Mouse (Mus musculus) limb, embryonic 10.5 days (tissue): ENCODE data around the gene Ptges2. TPM values are rescaled to one million over a fixed set of nuclear protein-coding genes. Genes with fewer than 3 reads are reported as not detected.

Source experiments
- DNase-seq: peaks from one replicate; pipeline ENCODE4 v3.0.0-alpha.2; 2017; ENCODE audit warnings: low spot score
- H3K27ac ChIP-seq: fragments of 300-500 bp; sonication (generic); 2 replicates; pipeline ENCODE4 v1.5.1; 2016; ENCODE audit warnings: mild to moderate bottlenecking
- H3K27me3 ChIP-seq: fragments of 300-500 bp; sonication (generic); 2 replicates; pipeline ENCODE4 v1.6.1; 2016; ENCODE audit warnings: low read depth, mild to moderate bottlenecking; ENCODE audit not compliant: poor library complexity, severe bottlenecking
- H3K36me3 ChIP-seq: fragments of 300-500 bp; sonication (generic); 2 replicates; pipeline ENCODE4 v1.6.1; 2016; ENCODE audit warnings: mild to moderate bottlenecking, moderate library complexity
- H3K4me1 ChIP-seq: fragments of 300-500 bp; sonication (generic); 2 replicates; pipeline ENCODE4 v1.6.1; 2016
- H3K4me3 ChIP-seq: fragments of 300-500 bp; sonication (generic); 2 replicates; pipeline ENCODE4 v1.5.1; 2016; ENCODE audit warnings: mild to moderate bottlenecking, moderate library complexity
- H3K9me3 ChIP-seq: fragments of 300-500 bp; sonication (generic); replicated peaks from 2 replicates; pipeline ENCODE4 v1.6.1; 2016; ENCODE audit warnings: mild to moderate bottlenecking
- WGBS: fragments of 180-500 bp; shearing (Covaris S2); methylation state at CpG from one replicate; pipeline ENCODE4 v1.1.7; 2016; 5-methylcytosine and 5-hydroxymethylcytosine counted together
- polyA plus RNA-seq: library from polyadenylated mRNA; unstranded; fragments of >200 nt; fragmentation: Nextera tagmentation; extraction: Ambion mirVana; gene quantifications from 2 replicates; pipeline ENCODE4 v1.2.1, GENCODE M21; 2016

Ptges2 gene
- polyA plus RNA-seq, 1 experiment from 2014 or later: 37.0 TPM

- WGBS: 89% methylated on average over 5 of the region's 5 CpGs
These were observed 58.1 kb downstream of the Ptges2 start for GRCm38 (mm10) chr2:32453641-32454303.

GRCm38 (mm10) chr2:32454633-32455032, 58.9 kb downstream of the Ptges2 start:
- no peaks in the 10 kb centered on the region for H3K27me3 ChIP-seq
- peaks cover 40% of the 10 kb centered on the region for H3K4me1 ChIP-seq
- H3K9me3 ChIP-seq: no peaks in the 10 kb centered on the region
- H3K4me3 ChIP-seq: no peak overlapping the region
- peak overlapping the region; percentile 20; the same call in 1 of the 2 replicates for H3K27ac ChIP-seq
- WGBS: 77% methylated on average over 10 of the region's 10 CpGs
- peaks cover 25% of the 10 kb centered on the region for H3K36me3 ChIP-seq
- no peak for DNase-seq

More at GRCm38 (mm10) chr2:32453641-32454303, 58.1 kb downstream of the Ptges2 start:
- Histone ChIP-seq H3K27me3 (no peaks in the 10 kb centered on the region), H3K9me3 (no peaks in the 10 kb centered on the region), H3K4me1 (peaks cover 40% of the 10 kb centered on the region), H3K4me3 (no peak overlapping the region), H3K36me3 (peaks cover 25% of the 10 kb centered on the region), H3K27ac (no peak overlapping the region)
- no peak for DNase-seq

GRCm38 (mm10) chr2:32455101-32455500, 59.4 kb downstream of the Ptges2 start:
- no peak overlapping the region for H3K4me3 ChIP-seq
- peaks cover 38% of the 10 kb centered on the region for H3K4me1 ChIP-seq
- peaks cover 22% of the 10 kb centered on the region for H3K36me3 ChIP-seq
- H3K27ac ChIP-seq: 0 out of 2 replicates have a peak overlapping the region, but pooled peaks have one; percentile 20
- WGBS: 90% methylated on average over 8 of the region's 8 CpGs
- H3K27me3 ChIP-seq: no peaks in the 10 kb centered on the region
- DNase-seq: no peak
- H3K9me3 ChIP-seq: no peaks in the 10 kb centered on the region

Other genes starting within 250 kb of the Ptges2 start
- gene Prrc2b, start 244.8 kb upstream of the Ptges2 start, polyA plus RNA-seq: 71.2 and 80.3 TPM in 2 replicates
- gene Pomt1, start 159.3 kb upstream of the Ptges2 start, polyA plus RNA-seq: 21.1 and 24.1 TPM in 2 replicates
- gene Uck1, start 135.7 kb upstream of the Ptges2 start, polyA plus RNA-seq: 69.6 and 74.0 TPM in 2 replicates
- 20.4 and 25.0 TPM in 2 replicates for gene Golga2, start 108.5 kb upstream of the Ptges2 start, polyA plus RNA-seq
- gene Swi5, start 107.8 kb upstream of the Ptges2 start, polyA plus RNA-seq: 440 and 446 TPM in 2 replicates
- 61.3 and 74.8 TPM in 2 replicates for gene Ciz1, start 43.6 kb upstream of the Ptges2 start, polyA plus RNA-seq
- 27.1 and 33.6 TPM in 2 replicates for gene Dnm1, start 42.6 kb upstream of the Ptges2 start, polyA plus RNA-seq
- gene 1110008P14Rik, start 14.0 kb upstream of the Ptges2 start, polyA plus RNA-seq: 36.3 and 37.0 TPM in 2 replicates
- gene Lcn2, start 7.6 kb upstream of the Ptges2 start, polyA plus RNA-seq: not detected in 2 replicates
- gene Naif1, start 54.6 kb downstream of the Ptges2 start, polyA plus RNA-seq: 5.9 and 7.3 TPM in 2 replicates
- 30.8 and 33.0 TPM in 2 replicates for gene Slc25a25, start 55.5 kb downstream of the Ptges2 start, polyA plus RNA-seq
- 12.0 and 14.0 TPM in 2 replicates for gene Fam102a, start 139.4 kb downstream of the Ptges2 start, polyA plus RNA-seq
- gene Dpm2, start 175.0 kb downstream of the Ptges2 start, polyA plus RNA-seq: 104 and 109 TPM in 2 replicates
- 1.0 and 2.7 TPM in 2 replicates for gene Pip5kl1, start 178.9 kb downstream of the Ptges2 start, polyA plus RNA-seq
- 0.24 TPM in 1 of 2 replicates, not detected in the other for gene 9430097D07Rik, start 179.8 kb downstream of the Ptges2 start, polyA plus RNA-seq
- 26.0 and 26.1 TPM in 2 replicates for gene St6galnac4, start 191.2 kb downstream of the Ptges2 start, polyA plus RNA-seq
- gene St6galnac6, start 203.8 kb downstream of the Ptges2 start, polyA plus RNA-seq: 11.8 and 16.7 TPM in 2 replicates
- 21.6 and 35.7 TPM in 2 replicates for gene Ak1, start 225.9 kb downstream of the Ptges2 start, polyA plus RNA-seq